Mouse (Mus musculus): ENCODE measurements around the gene Card9.

Gene Card9

GRCm38 (mm10) chr2:26305555-26305954 lies 55.2 kb downstream of the Card9 start:
- in situ Hi-C loops (cut with MboI, MseI), result no loop called here

DNA sequence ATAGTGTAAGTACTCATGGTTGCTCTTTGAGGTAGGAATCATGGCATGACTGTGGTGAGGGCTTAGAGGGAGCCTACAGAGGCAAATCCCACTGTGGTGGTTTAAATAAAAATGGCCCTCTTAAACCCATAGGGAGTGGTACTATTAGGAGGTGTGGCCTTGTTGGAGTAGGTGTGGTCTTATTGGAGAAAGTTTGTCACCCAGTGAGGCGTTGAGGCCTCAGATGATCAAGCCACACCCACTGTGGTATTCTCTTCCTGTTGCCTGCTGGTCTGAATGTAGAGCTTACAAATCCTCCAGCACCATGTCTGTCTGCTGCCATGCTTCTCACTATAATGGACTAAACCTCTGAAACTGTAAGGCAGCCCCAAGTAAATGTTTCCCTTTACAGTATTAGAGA lies 56.0 kb downstream of the Card9 start:
- in situ Hi-C loops (cut with MboI, MseI), result no loop called here

All from regulatory T cell (primary cell).